Mouse (Mus musculus): ENCODE results near the gene Gm2000.
"Not testable (repeated sequence)": the region's sequence is repeated elsewhere in the genome, so short reads cannot be mapped to it uniquely, and the experiment has no call there.

Gm2000 gene

GRCm38 (mm10) chr1:156365740-156366139 lies at the start of gene Gm2000:
Gm2000 (plus strand) TSS chr1:156366040.
- no peak for DNase-seq

DNA sequence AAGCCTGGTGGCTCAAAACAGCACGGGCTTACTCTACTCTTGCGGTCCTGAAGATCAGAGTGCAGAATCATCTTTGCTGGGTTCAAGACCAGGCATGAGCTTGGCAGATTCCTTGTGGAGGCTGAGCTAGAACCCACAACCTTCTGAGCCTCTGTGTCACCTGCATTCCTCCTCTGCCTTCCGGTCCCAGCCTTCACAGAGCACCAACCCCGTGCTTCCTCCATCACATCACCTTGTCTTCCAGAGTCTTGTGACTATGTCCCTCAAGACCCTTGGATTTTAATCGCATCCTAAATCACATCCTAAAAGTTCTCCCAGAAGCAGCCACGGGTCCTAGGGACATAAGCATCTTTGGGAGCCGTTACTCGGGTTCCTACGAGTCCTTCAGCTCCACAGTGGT lies 42.7 kb upstream of the Gm2000 start:
- no peak for DNase-seq

- no peak for DNase-seq
Observed at GRCm38 (mm10) chr1:156340847-156341246, 25.0 kb upstream of the Gm2000 start.

GRCm38 (mm10) chr1:156344433-156344832 lies 21.4 kb upstream of the Gm2000 start:
- DNase-seq, result no peak

DNA sequence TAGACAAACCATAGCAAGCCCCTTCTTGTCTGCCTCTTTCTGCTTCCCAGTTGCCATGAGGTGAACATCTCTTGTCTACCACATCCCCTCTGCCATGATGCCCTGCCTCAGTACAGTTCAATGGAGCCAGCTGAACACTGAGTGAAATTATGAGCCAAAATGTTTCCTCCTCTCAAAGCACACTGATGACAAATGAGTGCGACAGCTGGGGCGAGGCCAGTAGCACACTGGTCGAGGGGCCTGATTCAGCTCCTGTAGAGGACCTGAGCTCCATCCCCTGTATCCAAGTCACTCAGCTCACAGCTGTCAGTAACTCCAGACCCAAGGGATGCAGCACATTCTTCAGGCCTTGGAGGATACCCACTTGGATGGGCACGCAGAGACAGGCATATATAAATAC lies 20.2 kb upstream of the Gm2000 start:
- DNase-seq, result no peak

DNA sequence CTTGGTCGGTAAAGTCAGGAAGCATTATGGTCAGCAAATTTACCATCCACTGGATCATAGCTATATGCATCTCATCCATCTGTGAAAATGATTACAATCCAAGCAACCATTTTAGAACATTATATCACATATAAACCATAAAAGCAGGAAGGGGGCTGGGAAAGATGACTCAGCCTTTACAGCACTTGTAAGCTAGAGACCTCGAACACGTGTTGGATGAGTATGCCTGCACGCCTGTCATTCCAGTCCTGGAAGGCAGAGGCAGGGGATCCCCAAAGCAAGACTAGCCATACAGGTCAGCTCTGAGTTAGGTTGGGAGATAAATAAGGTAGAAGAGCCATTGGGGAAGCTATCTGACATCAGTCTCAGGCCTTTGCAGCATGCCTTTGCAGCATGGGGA lies 16.8 kb upstream of the Gm2000 start:
- DNase-seq, result no peak

GRCm38 (mm10) chr1:156350441-156350840 lies 15.4 kb upstream of the Gm2000 start:
- DNase-seq, result no peak

DNA sequence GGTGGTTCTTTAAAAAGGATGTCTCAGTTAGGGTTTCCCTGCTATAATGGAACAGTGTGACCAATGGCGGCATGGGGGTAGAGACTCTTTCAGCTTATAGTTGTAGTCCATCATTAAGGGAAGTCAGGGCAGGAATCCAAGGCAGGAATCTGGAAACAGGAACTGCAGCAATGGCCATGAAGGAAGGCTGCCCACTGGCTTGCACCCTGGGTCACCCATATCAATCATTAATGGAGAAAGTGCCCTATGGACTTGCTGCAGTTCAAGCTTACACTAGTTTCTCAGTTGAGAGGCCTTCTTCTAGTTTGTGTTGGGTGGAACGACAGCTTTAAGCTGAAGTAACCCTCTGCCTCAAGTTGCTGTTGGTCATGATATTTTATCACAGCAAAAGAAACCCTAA lies 13.4 kb upstream of the Gm2000 start:
- no peak for DNase-seq

- DNase-seq, result no peak
Observed at GRCm38 (mm10) chr1:156381217-156381616, 15.4 kb downstream of the Gm2000 start.

DNA sequence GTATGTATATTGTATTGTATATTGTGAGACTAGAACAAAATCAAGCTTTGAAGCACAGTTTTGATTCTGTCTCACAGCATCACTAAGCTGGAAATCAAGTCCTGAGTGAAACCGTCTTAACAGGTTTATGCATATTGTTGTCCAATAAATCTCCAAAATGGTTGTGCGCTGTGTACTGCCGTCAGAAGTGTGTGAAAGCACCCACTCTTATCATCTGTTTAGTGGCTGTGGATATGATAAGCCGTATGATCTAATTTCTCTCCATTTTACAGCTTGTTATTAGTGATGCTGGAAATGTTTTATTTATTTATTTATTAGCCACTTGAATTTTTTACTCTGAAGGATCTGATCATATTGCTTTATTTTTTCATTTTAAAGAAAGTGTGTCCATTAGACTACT lies 20.4 kb downstream of the Gm2000 start:
- DNase-seq, result no peak

GRCm38 (mm10) chr1:156386880-156387279 lies 21.0 kb downstream of the Gm2000 start:
- DNase-seq, result no peak

- no peak for DNase-seq
Observed at GRCm38 (mm10) chr1:156393148-156393547, 27.3 kb downstream of the Gm2000 start.

DNA sequence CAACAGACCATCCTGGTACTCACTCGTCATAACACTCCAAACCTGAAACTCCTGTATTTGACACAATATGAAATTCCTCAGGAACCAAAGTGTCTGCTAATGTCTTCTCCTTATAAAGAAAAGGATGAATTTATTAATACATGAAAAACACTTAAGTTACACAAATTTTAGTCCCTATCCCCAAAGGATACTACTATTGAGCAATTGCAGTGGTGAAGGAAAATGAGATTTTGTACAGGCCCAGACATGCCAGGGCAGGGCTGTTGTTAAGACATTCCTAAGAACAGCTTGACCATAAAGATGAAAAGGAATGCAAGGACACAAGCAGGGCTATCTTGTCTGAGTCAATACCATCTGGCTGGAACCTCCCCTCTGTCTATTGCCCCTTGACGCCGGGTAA lies 34.3 kb downstream of the Gm2000 start:
- DNase-seq, result not testable (repeated sequence)

GRCm38 (mm10) chr1:156402491-156402890 lies 36.7 kb downstream of the Gm2000 start:
- peak; percentile 17 for DNase-seq

DNA sequence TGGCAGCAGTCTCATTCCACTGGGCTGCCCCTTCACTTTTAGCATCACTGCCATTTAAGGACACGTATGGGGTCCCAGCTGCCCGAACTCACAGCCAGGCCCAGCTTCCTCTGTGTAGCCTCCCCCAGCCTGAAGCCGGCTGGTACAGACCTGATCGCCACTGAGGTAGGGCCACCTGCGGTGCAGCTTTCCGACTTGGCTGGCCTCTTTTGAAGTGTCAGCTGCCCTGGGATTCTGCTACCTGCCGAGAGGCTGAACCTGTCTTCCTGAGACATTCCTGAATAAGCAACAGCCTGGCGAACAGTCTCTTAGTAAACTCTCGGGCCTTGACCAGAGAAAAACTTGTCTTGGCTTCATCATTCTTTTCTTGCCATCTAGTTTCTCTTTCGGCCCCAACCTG lies 37.4 kb downstream of the Gm2000 start:
- no peak for DNase-seq

- no peak for DNase-seq
Observed at GRCm38 (mm10) chr1:156408004-156408403, 42.2 kb downstream of the Gm2000 start.

GRCm38 (mm10) chr1:156408521-156408920 lies 42.7 kb downstream of the Gm2000 start:
- no peak for DNase-seq
